Mouse (Mus musculus): ENCODE data around the gene Ppp1r1b. TPM values are rescaled to one million over a fixed set of nuclear protein-coding genes. Genes with fewer than 3 reads are reported as not detected.

Gene Ppp1r1b
- polyA plus RNA-seq (2012; rRNA removed) = 0.03 and 0.07 TPM in 2 replicates

GRCm38 (mm10) chr11:98348083-98348961 is at the start of gene Ppp1r1b:
Gene Ppp1r1b (plus strand): TSS chr11:98348404.

GRCm38 (mm10) chr11:98329081-98329959 is 18.9 kb upstream of the Ppp1r1b start, which contains the start of gene Neurod2:
Gene Neurod2 (minus strand): TSS chr11:98329648.

GRCm38 (mm10) chr11:98358161-98359083 is 10.2 kb downstream of the Ppp1r1b start, which contains the start of gene Stard3:
Gene Stard3 (plus strand): TSS chr11:98358368.

GRCm38 (mm10) chr11:98383261-98384030 is 35.2 kb downstream of the Ppp1r1b start, which contains the start of gene Tcap:
Gene Tcap (plus strand): TSS chr11:98383811.

GRCm38 (mm10) chr11:98385638-98386585 is 37.7 kb downstream of the Ppp1r1b start, which contains the start of gene Pnmt:
Gene Pnmt (plus strand): TSS chr11:98386450.

GRCm38 (mm10) chr11:98400161-98400726 is 52.0 kb downstream of the Ppp1r1b start, which contains the start of gene Pgap3:
Gene Pgap3 (minus strand): TSS chr11:98400490.

Other genes with a start within 250 kb of the Ppp1r1b start
- gene Fbxl20, start 198.0 kb upstream of the Ppp1r1b start, polyA plus RNA-seq (2012; rRNA removed) = 2.4 and 2.5 TPM in 2 replicates
- gene Med1, start 155.1 kb upstream of the Ppp1r1b start, polyA plus RNA-seq (2012; rRNA removed) = 9.7 and 12.2 TPM in 2 replicates
- gene Cdk12, start 145.3 kb upstream of the Ppp1r1b start, polyA plus RNA-seq (2012; rRNA removed) = 9.6 and 11.0 TPM in 2 replicates
- gene Neurod2, start 18.8 kb upstream of the Ppp1r1b start, polyA plus RNA-seq (2012; rRNA removed) = 0.02 TPM in 1 of 2 replicates, not detected in the other
- 14.5 and 15.8 TPM in 2 replicates for gene Stard3, start 10.0 kb downstream of the Ppp1r1b start, polyA plus RNA-seq (2012; rRNA removed)
- 0.05 and 0.27 TPM in 2 replicates for gene Tcap, start 35.4 kb downstream of the Ppp1r1b start, polyA plus RNA-seq (2012; rRNA removed)
- not detected in 2 replicates for gene Pnmt, start 38.0 kb downstream of the Ppp1r1b start, polyA plus RNA-seq (2012; rRNA removed)
- 2.8 and 3.0 TPM in 2 replicates for gene Pgap3, start 52.1 kb downstream of the Ppp1r1b start, polyA plus RNA-seq (2012; rRNA removed)
- 1.0 and 1.1 TPM in 2 replicates for gene Erbb2, start 64.1 kb downstream of the Ppp1r1b start, polyA plus RNA-seq (2012; rRNA removed)
- 31.4 and 33.3 TPM in 2 replicates for gene Mien1, start 90.6 kb downstream of the Ppp1r1b start, polyA plus RNA-seq (2012; rRNA removed)
- 16.0 and 16.1 TPM in 2 replicates for gene Grb7, start 98.0 kb downstream of the Ppp1r1b start, polyA plus RNA-seq (2012; rRNA removed)
- gene Ikzf3, start 197.6 kb downstream of the Ppp1r1b start, polyA plus RNA-seq (2012; rRNA removed) = 0.12 and 0.14 TPM in 2 replicates
- 0.25 and 0.54 TPM in 2 replicates for gene Zpbp2, start 202.7 kb downstream of the Ppp1r1b start, polyA plus RNA-seq (2012; rRNA removed)
- 24.1 and 28.1 TPM in 2 replicates for gene Ormdl3, start 239.0 kb downstream of the Ppp1r1b start, polyA plus RNA-seq (2012; rRNA removed)
- not detected in 2 replicates for gene Lrrc3c, start 249.9 kb downstream of the Ppp1r1b start, polyA plus RNA-seq (2012; rRNA removed)